Mouse (Mus musculus): ENCODE results near the gene Isca2.

DNA sequence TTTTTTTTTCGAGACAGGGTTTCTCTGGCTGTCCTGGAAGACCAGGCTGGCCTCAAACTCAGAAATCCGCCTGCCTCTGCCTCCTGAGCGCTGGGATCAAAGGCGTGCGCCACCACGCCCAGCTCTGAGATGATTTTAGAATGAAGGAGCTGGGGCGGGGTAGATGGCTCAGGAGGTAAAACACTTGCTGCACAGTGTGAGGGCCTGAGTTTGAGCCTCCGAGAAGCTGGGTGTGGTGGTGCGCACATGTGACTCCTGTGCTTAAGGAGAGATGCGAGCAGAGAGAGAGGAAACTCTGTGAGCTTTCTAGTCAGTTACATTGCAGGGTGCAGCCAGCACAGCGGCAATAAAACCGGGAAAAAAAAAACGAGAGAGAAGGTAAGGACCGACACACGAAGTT is 7.5 kb upstream of the Isca2 start:
- TF ChIP-seq CTCF (IDR thresholded peaks at IDR 0.05; ENCODE audit: extremely low read depth, insufficient read length, insufficient replicate concordance, low read depth, low read length) (no peak), POLR2A (IDR thresholded peaks at IDR 0.05; ENCODE audit: low read depth, low read length) (no peak)

Data from small intestine, adult 2 months (tissue).